Mouse (Mus musculus): ENCODE data around the gene Lrfn3. TPM values are rescaled to one million over a fixed set of nuclear protein-coding genes. Genes with fewer than 3 reads are reported as not detected.
A peak's percentile ranks its signal among the peaks of the same experiment; 100 is the strongest.

Gene Lrfn3
- polyA plus RNA-seq (2011; ENCODE audit: insufficient read depth, insufficient read length, low read depth, missing spikeins), result 4.2 and 6.3 TPM in 2 replicates

GRCm38 (mm10) chr7:30362652-30363343, at the start of gene Lrfn3:
TSS of gene Lrfn3 (minus strand) at chr7:30362772.
- Histone ChIP-seq H3K4me1 (ENCODE audit: control insufficient read depth, insufficient read depth, low read length) (peaks cover 2% of the 10 kb centered on the region), H3K27me3 (ENCODE audit: control insufficient read depth, insufficient read depth, low read length, poor library complexity, severe bottlenecking) (no peaks in the 10 kb centered on the region), H3K9ac (ENCODE audit: low read depth, poor library complexity, severe bottlenecking) (peak within 1 kb of the TSS; percentile 74), H3K27ac (ENCODE audit: insufficient read depth, low read length) (no peak within 1 kb of the TSS), H3K9me3 (replicated peaks; ENCODE audit: control insufficient read depth, insufficient read depth, low read length, poor library complexity, severe bottlenecking) (no peaks in the 10 kb centered on the region), H3K4me3 (ENCODE audit: low read depth, low read length) (peak within 1 kb of the TSS; percentile 82), H3K36me3 (ENCODE audit: control insufficient read depth, insufficient read depth, low read length, poor library complexity, severe bottlenecking) (no peaks in the 10 kb centered on the region)
- TF ChIP-seq EP300 (IDR thresholded peaks at IDR 0.05; ENCODE audit: insufficient read depth, low read depth, low read length) (no peak), CTCF (IDR thresholded peaks at IDR 0.05; ENCODE audit: low read depth, low read length) (no peak), POLR2A (IDR thresholded peaks at IDR 0.05; ENCODE audit: insufficient read depth, low read length) (no peak)

GRCm38 (mm10) chr7:30411023-30411422, 48.5 kb upstream of the Lrfn3 start:
- no peaks in the 10 kb centered on the region for H3K36me3 ChIP-seq (ENCODE audit: control insufficient read depth, insufficient read depth, low read length, poor library complexity, severe bottlenecking)
- H3K27ac ChIP-seq (ENCODE audit: insufficient read depth, low read length), result no peak overlapping the region
- TF ChIP-seq POLR2A (IDR thresholded peaks at IDR 0.05; ENCODE audit: insufficient read depth, low read length) (no peak), CTCF (IDR thresholded peaks at IDR 0.05; ENCODE audit: low read depth, low read length) (no peak), EP300 (IDR thresholded peaks at IDR 0.05; ENCODE audit: insufficient read depth, low read depth, low read length) (no peak)
- no peaks in the 10 kb centered on the region for H3K27me3 ChIP-seq (ENCODE audit: control insufficient read depth, insufficient read depth, low read length, poor library complexity, severe bottlenecking)
- no peaks in the 10 kb centered on the region for H3K9me3 ChIP-seq (replicated peaks; ENCODE audit: control insufficient read depth, insufficient read depth, low read length, poor library complexity, severe bottlenecking)
- H3K4me1 ChIP-seq (ENCODE audit: control insufficient read depth, insufficient read depth, low read length), result no peaks in the 10 kb centered on the region
- H3K9ac ChIP-seq (ENCODE audit: low read depth, poor library complexity, severe bottlenecking), result no peak overlapping the region
- H3K4me3 ChIP-seq (ENCODE audit: low read depth, low read length), result no peak overlapping the region

GRCm38 (mm10) chr7:30409789-30410188, 47.2 kb upstream of the Lrfn3 start:
- Histone ChIP-seq H3K27ac (ENCODE audit: insufficient read depth, low read length) (no peak overlapping the region), H3K36me3 (ENCODE audit: control insufficient read depth, insufficient read depth, low read length, poor library complexity, severe bottlenecking) (no peaks in the 10 kb centered on the region), H3K9me3 (replicated peaks; ENCODE audit: control insufficient read depth, insufficient read depth, low read length, poor library complexity, severe bottlenecking) (no peaks in the 10 kb centered on the region), H3K27me3 (ENCODE audit: control insufficient read depth, insufficient read depth, low read length, poor library complexity, severe bottlenecking) (no peaks in the 10 kb centered on the region), H3K9ac (ENCODE audit: low read depth, poor library complexity, severe bottlenecking) (no peak overlapping the region), H3K4me3 (ENCODE audit: low read depth, low read length) (no peak overlapping the region), H3K4me1 (ENCODE audit: control insufficient read depth, insufficient read depth, low read length) (no peaks in the 10 kb centered on the region)
- TF ChIP-seq POLR2A (IDR thresholded peaks at IDR 0.05; ENCODE audit: insufficient read depth, low read length), result no peak
- TF ChIP-seq CTCF (IDR thresholded peaks at IDR 0.05; ENCODE audit: low read depth, low read length), result no peak
- TF ChIP-seq EP300 (IDR thresholded peaks at IDR 0.05; ENCODE audit: insufficient read depth, low read depth, low read length), result no peak

- H3K9me3 ChIP-seq (replicated peaks; ENCODE audit: control insufficient read depth, insufficient read depth, low read length, poor library complexity, severe bottlenecking), result no peaks in the 10 kb centered on the region
- no peak overlapping the region for H3K4me3 ChIP-seq (ENCODE audit: low read depth, low read length)
- TF ChIP-seq POLR2A (IDR thresholded peaks at IDR 0.05; ENCODE audit: insufficient read depth, low read length) (no peak), EP300 (IDR thresholded peaks at IDR 0.05; ENCODE audit: insufficient read depth, low read depth, low read length) (no peak)
These were observed 46.1 kb upstream of the Lrfn3 start for GRCm38 (mm10) chr7:30408639-30409038.

GRCm38 (mm10) chr7:30402343-30402742, 39.8 kb upstream of the Lrfn3 start:
- Histone ChIP-seq H3K9me3 (replicated peaks; ENCODE audit: control insufficient read depth, insufficient read depth, low read length, poor library complexity, severe bottlenecking) (no peaks in the 10 kb centered on the region), H3K9ac (ENCODE audit: low read depth, poor library complexity, severe bottlenecking) (no peak overlapping the region), H3K4me3 (ENCODE audit: low read depth, low read length) (no peak overlapping the region), H3K4me1 (ENCODE audit: control insufficient read depth, insufficient read depth, low read length) (no peaks in the 10 kb centered on the region), H3K36me3 (ENCODE audit: control insufficient read depth, insufficient read depth, low read length, poor library complexity, severe bottlenecking) (no peaks in the 10 kb centered on the region), H3K27me3 (ENCODE audit: control insufficient read depth, insufficient read depth, low read length, poor library complexity, severe bottlenecking) (no peaks in the 10 kb centered on the region), H3K27ac (ENCODE audit: insufficient read depth, low read length) (no peak overlapping the region)
- TF ChIP-seq CTCF (IDR thresholded peaks at IDR 0.05; ENCODE audit: low read depth, low read length) (no peak), POLR2A (IDR thresholded peaks at IDR 0.05; ENCODE audit: insufficient read depth, low read length) (no peak), EP300 (IDR thresholded peaks at IDR 0.05; ENCODE audit: insufficient read depth, low read depth, low read length) (no peak)

More at GRCm38 (mm10) chr7:30408639-30409038, 46.1 kb upstream of the Lrfn3 start:
- Histone ChIP-seq H3K4me1 (ENCODE audit: control insufficient read depth, insufficient read depth, low read length) (no peaks in the 10 kb centered on the region), H3K9ac (ENCODE audit: low read depth, poor library complexity, severe bottlenecking) (no peak overlapping the region), H3K27me3 (ENCODE audit: control insufficient read depth, insufficient read depth, low read length, poor library complexity, severe bottlenecking) (no peaks in the 10 kb centered on the region), H3K36me3 (ENCODE audit: control insufficient read depth, insufficient read depth, low read length, poor library complexity, severe bottlenecking) (no peaks in the 10 kb centered on the region), H3K27ac (ENCODE audit: insufficient read depth, low read length) (no peak overlapping the region)

GRCm38 (mm10) chr7:30399671-30400070, 37.1 kb upstream of the Lrfn3 start:
- Histone ChIP-seq H3K27me3 (ENCODE audit: control insufficient read depth, insufficient read depth, low read length, poor library complexity, severe bottlenecking) (no peaks in the 10 kb centered on the region), H3K36me3 (ENCODE audit: control insufficient read depth, insufficient read depth, low read length, poor library complexity, severe bottlenecking) (no peaks in the 10 kb centered on the region), H3K27ac (ENCODE audit: insufficient read depth, low read length) (no peak overlapping the region), H3K4me3 (ENCODE audit: low read depth, low read length) (no peak overlapping the region), H3K4me1 (ENCODE audit: control insufficient read depth, insufficient read depth, low read length) (no peaks in the 10 kb centered on the region), H3K9me3 (replicated peaks; ENCODE audit: control insufficient read depth, insufficient read depth, low read length, poor library complexity, severe bottlenecking) (no peaks in the 10 kb centered on the region), H3K9ac (ENCODE audit: low read depth, poor library complexity, severe bottlenecking) (no peak overlapping the region)
- no peak for TF ChIP-seq EP300 (IDR thresholded peaks at IDR 0.05; ENCODE audit: insufficient read depth, low read depth, low read length)
- no peak for TF ChIP-seq POLR2A (IDR thresholded peaks at IDR 0.05; ENCODE audit: insufficient read depth, low read length)
- TF ChIP-seq CTCF (IDR thresholded peaks at IDR 0.05; ENCODE audit: low read depth, low read length), result no peak
